13 mouse cellular contexts compared by ENCODE assay signal in the genomic region with DNA sequence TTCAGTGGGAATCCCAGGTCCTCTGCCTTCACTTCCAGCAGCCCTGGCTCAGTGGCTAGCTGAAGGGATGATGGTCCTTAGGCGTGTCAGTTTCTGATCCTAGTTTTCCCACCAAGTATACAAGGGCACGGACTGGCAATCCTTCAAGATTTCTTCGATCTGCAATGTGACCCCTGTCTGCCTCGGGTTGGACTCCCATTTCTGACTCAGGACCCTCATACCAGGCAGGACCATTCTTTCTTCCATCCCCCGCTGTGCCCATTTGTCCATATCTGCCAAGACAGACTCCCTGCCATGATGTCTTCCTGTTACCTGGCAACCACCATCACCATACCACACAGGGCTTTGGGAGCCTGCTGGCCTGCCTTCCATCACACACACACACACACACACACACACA.
DNase-seq lines count a peak whose midpoint lies in the region; ATAC-seq lines count a peak whose summit lies in the region.
"Had no signal": no experiment of that assay in that cellular context is flagged by ENCODE, and none has a peak within 500 bp of the region (broad histone marks: within the 10 kb centered on the region; RNA-seq: fewer than 3 reads in every experiment).

No protein-coding gene starts in this region.

- H3K4me3 ChIP-seq in limb, embryonic 12.5 days (replicated peaks), result no peak overlapping the region
- H3K4me3 ChIP-seq: embryonic facial prominence, embryonic 13.5 days had no signal

- intact Hi-C loops in left cerebral cortex, postnatal 4 days (cut with DNase I), result no loop called here

- 0 out of 2 replicates have a peak, but pooled peaks cover 7% of the 10 kb centered on the region for H3K27me3 ChIP-seq in limb, embryonic 12.5 days

- peak; percentile 81 for DNase-seq in left cerebral cortex, postnatal 4 days
- DNase-seq in left cerebral cortex, adult 18-20 months (ENCODE audit: low spot score in 2 of 2), result no peak
- DNase-seq in cerebellum, postnatal 36 days, result peak; percentile 79 to 91
- DNase-seq in T-cell, adult 2 months (ENCODE audit: low spot score), result no peak
- DNase-seq in adrenal gland, adult 18-20 months (ENCODE audit: low spot score in 2 of 2), result no peak
- no peak for DNase-seq in layer of hippocampus, adult 9-10 months (ENCODE audit: low spot score)
- DNase-seq: lung, adult 18-20 months; right cerebral cortex, adult 18-20 months had no signal

- 75% methylated on average over 5 of the region's 5 CpGs for WGBS in limb, embryonic 12.5 days

- no peak overlapping the region for H3K27ac ChIP-seq in limb, embryonic 12.5 days
- H3K27ac ChIP-seq: embryonic facial prominence, embryonic 13.5 days; kidney, postnatal 0 days had no signal

- H3K4me2 ChIP-seq in limb, embryonic 12.5 days, result 0 out of 2 replicates have a peak overlapping the region, but pooled peaks have one; percentile 13
- H3K4me2 ChIP-seq: embryonic facial prominence, embryonic 13.5 days had no signal

- H3K36me3 ChIP-seq in limb, embryonic 12.5 days, result no peaks in the 10 kb centered on the region
- H3K36me3 ChIP-seq: embryonic facial prominence, embryonic 13.5 days had no signal

- no peak for ATAC-seq in limb, embryonic 12.5 days (ENCODE audit: insufficient number of reproducible peaks, insufficient read depth, low FRiP score, low TSS enrichment, low read depth)
- ATAC-seq: CD4-positive, CD25-positive, alpha-beta regulatory T cell, adult 4 months; Patski had no signal

- H3K9me3 ChIP-seq in limb, embryonic 12.5 days, result no peaks in the 10 kb centered on the region
- H3K9me3 ChIP-seq: embryonic facial prominence, embryonic 13.5 days had no signal

- H3K9ac ChIP-seq in limb, embryonic 12.5 days (replicated peaks), result no peak overlapping the region
- H3K9ac ChIP-seq: embryonic facial prominence, embryonic 13.5 days had no signal

- peaks cover 32% of the 10 kb centered on the region for H3K4me1 ChIP-seq in limb, embryonic 12.5 days (replicated peaks)

Comparison
In these comparisons a context has a peak if more than half of its experiments do, and no peak if none do; other contexts are left out.
1. DNase-seq: peak in left cerebral cortex, postnatal 4 days (single experiment) and cerebellum, postnatal 36 days (2 of 2); none in left cerebral cortex, adult 18-20 months (0 of 2), T-cell, adult 2 months (single experiment), adrenal gland, adult 18-20 months (0 of 2) and layer of hippocampus, adult 9-10 months (single experiment).